Mouse (Mus musculus): ENCODE data around the gene Lrp11.

Gene Lrp11

DNA sequence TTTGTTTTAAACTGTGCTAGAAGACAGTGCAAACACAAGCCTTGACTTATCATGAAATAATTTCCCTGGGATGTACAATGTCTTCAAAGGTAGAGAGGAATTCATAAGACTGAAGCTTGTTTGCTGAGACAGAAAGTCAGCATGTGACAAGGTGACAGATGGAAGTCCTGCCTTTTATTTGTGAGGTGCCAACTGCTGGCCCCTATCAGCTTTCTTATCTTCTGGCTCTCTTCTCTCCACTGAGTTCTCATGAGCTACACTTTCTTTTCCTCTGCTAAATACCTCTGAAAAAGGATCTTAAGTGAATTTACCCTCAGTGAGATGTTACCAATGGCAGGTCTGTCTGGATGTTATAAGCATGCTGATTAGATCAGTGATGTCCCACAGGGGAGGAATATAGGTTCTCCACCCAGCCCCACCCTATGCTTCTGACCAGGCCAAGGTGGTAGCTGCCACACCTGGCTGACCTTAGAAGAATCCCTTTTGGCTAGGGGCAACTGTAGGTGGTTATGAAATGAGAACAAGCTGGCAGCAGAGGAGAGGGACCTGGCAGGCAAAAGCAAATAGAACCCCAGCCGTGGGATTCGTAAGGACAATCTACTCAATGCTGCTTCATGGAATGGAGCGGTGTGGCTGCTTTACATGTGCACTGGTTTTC, 34.4 kb downstream of the Lrp11 start:
- no peak for DNase-seq (ENCODE audit: low spot score)

- DNase-seq (ENCODE audit: low spot score) = no peak
Observed at GRCm38 (mm10) chr10:7629092-7629491, 39.5 kb downstream of the Lrp11 start.

- DNase-seq (ENCODE audit: low spot score) = no peak
Observed at GRCm38 (mm10) chr10:7630286-7630685, 40.7 kb downstream of the Lrp11 start.

DNA sequence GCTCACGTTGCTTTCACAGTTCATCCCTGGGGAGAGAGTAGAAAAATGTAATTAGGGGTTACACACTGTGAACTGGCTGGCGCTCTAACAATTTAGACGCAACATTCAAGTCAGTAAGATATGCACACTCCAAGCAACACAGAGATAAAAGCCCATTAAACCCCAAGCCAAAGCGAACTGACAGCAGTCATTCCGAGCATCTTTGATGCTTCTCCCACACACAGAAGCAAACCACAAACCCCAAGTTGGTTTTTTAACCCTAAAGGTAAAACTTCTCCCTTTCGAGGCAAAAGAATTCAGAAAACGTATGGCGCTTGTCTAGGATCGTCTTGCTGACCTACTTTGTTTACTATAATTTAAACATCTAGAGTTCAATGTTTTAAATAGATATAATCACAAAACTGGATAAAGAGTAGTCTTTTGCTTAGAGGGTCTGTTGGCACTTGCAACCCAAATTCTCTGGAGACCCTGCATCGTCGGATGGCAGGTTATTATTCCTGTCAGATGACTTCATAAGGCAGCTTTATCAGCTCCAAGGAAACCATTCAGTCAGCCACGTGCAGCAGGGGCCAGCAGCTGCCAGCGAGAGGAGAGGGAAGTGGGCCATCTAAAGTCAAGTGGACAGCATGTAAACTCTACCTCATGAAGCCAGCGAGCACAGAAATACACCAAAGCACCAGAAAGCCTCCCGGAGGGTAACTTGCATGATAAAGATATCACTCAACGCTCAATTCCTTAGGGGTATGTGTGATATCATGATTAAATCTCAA, 41.5 kb downstream of the Lrp11 start:
- DNase-seq (ENCODE audit: low spot score) = no peak

- no peak for DNase-seq (ENCODE audit: low spot score)
Observed at GRCm38 (mm10) chr10:7640366-7640765, 50.8 kb downstream of the Lrp11 start.

GRCm38 (mm10) chr10:7645911-7646310, 56.3 kb downstream of the Lrp11 start:
- DNase-seq (ENCODE audit: low spot score) = no peak

DNA sequence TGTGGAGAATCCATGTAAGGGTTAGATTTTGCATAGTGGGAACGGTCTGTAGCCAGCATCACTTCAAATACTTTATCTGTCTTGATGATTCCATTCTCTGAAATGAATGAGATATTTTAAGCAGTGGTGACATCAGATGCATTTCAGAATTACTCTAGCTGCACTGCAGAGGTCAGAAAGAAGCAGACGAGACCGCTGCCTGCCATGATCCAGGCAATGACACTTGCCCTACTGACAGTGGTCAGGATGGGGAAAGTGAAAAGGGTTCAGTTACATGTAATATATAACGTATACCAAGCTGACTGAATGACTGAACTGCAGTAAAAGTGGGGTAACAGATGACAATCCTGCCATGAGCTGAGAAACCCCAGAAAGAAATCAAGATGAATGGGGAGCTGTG, 59.5 kb downstream of the Lrp11 start:
- DNase-seq (ENCODE audit: low spot score) = no peak

DNA sequence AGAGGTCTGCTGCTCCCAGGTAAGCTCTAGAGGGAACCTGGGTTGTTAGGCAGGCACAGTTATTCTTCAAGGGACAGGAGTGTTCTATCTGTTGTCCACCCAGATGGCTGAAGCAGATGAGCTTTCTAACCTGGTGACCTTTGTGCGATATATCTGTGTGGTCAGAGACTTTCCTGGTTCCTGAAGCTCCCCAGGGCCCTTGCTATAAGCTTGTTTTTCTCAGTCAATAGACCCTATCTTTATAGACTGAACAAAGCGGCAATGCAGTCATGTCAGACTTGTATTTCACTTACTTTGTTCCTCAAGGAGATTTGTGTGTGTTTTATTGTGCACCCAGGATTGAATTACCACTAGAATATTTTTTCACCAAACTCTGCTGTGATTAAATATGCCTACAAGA, 61.5 kb downstream of the Lrp11 start:
- DNase-seq (ENCODE audit: low spot score) = no peak

GRCm38 (mm10) chr10:7662471-7663141, 73.0 kb downstream of the Lrp11 start:
- no peak for DNase-seq (ENCODE audit: low spot score)

DNA sequence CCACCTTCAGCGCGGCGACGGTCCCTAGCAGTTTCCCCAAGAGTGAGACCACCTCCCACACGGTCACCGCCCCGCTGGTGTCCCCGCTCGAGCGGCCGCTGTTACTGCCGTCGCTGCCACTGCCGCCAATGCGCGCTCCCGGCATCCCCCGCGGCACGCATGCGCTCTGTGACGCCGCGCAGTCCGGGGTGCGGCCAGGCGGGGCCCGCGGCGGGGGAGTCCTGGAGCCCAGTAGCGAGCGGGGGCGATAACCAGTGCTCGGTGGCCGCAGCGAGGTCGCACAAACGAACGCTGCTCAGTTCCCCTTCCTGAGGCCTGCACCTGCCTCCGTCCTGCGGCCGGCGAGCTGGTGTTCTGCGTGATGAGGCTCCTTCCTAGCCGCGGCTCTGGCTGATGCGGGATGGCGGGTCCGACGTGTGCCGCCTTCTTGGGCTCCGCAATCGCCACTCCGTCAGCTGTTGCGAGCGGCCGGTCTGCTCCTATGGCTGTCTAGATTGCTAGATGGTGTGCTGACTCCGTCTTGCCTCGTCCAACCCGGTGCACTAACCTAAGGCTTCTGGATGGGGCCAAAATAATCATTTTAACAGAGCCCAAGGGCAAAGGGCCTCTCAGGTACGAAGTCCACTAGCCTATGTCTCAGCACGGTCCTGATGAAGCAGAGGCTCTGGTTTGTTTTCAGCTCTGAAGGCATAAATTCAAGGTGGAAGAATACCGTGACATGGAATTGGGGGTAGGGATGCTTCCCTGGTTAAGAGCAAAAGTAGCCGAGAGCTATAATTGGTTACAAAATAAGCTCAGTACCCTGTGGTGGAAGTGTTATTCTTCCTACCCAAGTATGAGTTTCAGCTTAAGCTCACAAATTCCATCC, 73.8 kb downstream of the Lrp11 start:
- DNase-seq (ENCODE audit: low spot score) = peak; percentile 87

DNA sequence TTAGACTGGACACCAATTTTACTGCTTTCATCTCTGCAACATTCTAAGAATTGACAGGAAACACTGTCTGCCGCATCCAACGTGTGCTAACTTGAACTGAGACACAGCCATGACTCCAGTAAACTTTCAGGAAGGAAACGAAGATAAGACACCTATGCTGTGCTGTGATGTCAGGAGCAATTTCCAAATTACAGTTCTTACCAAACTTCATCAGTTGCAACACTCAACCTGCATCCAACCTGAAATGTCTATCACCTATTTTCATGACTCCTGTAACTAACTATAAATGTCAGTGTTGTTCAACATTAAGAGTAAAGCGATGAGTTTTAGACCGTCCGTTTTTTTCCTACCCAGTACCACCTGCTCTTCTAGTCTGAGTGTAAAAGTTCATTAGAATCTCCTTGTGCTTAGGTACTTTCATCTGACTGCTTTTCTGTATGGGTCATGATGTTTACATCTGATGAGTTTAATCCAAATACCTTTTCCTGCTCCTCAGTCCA, 74.5 kb downstream of the Lrp11 start:
- DNase-seq (ENCODE audit: low spot score) = no peak

GRCm38 (mm10) chr10:7664889-7665288, 75.3 kb downstream of the Lrp11 start:
- DNase-seq (ENCODE audit: low spot score) = no peak

DNA sequence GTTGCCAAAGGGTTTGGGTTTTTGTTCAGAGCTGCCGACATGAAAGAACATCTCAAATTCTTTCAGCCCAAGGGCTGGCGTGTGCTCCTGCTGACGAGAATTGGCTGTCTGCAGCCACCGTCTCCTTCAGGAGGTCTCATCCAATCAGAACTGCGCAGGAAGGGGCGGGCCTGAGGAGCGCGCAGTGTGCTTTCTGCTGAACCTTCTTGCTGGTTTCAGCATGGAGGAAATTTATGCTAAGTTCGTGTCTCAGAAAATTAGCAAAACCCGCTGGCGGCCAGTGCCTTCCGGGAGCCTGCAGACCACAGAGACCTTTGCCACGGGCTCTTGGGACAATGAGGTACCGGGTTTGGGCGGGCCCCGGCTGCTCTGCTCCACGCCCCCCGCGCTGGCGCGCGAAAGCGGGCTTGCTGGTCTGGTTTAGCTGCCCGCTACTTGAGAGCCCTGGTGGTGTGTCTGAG, 77.8 kb downstream of the Lrp11 start, which contains the start of gene Nup43:
Gene Nup43, plus strand, starts transcription at position 162 of the 461 bp plus-strand sequence.
- peak; percentile 88 for DNase-seq (ENCODE audit: low spot score)

DNA sequence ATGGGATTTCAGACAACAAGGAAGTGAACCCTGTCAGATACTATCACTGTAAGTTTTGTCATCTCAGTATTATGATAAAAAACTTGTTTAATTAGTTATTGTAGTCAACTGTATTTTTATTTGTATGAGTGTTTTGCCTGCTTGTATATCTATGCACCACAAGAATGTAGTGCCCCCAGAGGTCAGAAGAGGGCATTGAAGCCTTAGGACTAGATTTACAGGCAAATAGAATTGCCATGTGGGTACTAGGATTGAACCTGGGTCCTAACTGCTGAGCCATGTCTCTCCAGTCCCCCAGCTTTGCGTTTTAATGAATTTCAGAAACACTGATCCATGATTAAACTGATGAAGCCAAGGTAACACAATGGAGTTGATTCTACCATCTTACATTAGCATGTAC, 84.1 kb downstream of the Lrp11 start:
- no peak for DNase-seq (ENCODE audit: low spot score)
